Mouse (Mus musculus): ENCODE data around the gene Bricd5.

- TF ChIP-seq CTCF (IDR thresholded peaks at IDR 0.05; ENCODE audit: low read depth) (peak; percentile 61), EP300 (IDR thresholded peaks at IDR 0.05; ENCODE audit: low read depth) (no peak)
These were observed 32.5 kb upstream of the Bricd5 start for GRCm38 (mm10) chr17:24441148-24441547.
